Mouse (Mus musculus) MEL (cell line): ENCODE measurements around the gene Spata25.

Source experiments
- CTCF ChIP-seq, 3 experiments: IDR thresholded peaks in 2 of 3; conservative IDR thresholded peaks in 1 of 3; 2 replicates each; pipeline ENCODE4 v1.5.1; 2011 to 2012; ENCODE audit warnings: low read length in 3 of 3, low read depth in 2 of 3, mild to moderate bottlenecking in 2 of 3, improper control_type of control experiment in 1 of 3, inconsistent platforms in 1 of 3, mixed read lengths in 1 of 3, moderate library complexity in 1 of 3; ENCODE audit not compliant: control insufficient read depth in 1 of 3, insufficient read depth in 1 of 3, poor library complexity in 1 of 3, severe bottlenecking in 1 of 3
- EP300 ChIP-seq, 2 experiments: IDR thresholded peaks; 2 replicates each; pipeline ENCODE4 v1.6.1; 2011; ENCODE audit warnings: improper control_type of control experiment in 2 of 2, low read length in 2 of 2, low read depth in 1 of 2, mild to moderate bottlenecking in 1 of 2
- MYC ChIP-seq: IDR thresholded peaks from 2 replicates; pipeline ENCODE4 v1.6.1; 2011; ENCODE audit warnings: low read depth, mild to moderate bottlenecking, low read length, improper control_type of control experiment, moderate library complexity
- NELFE ChIP-seq: IDR thresholded peaks from 2 replicates; pipeline ENCODE4 v1.6.1; 2011; ENCODE audit warnings: low read depth, low read length, improper control_type of control experiment
- NRF1 ChIP-seq: IDR thresholded peaks from 2 replicates; pipeline ENCODE4 v1.6.1; 2014; ENCODE audit warnings: low read depth, mild to moderate bottlenecking, inconsistent platforms, low read length, improper control_type of control experiment, moderate library complexity; ENCODE audit not compliant: poor library complexity, insufficient read depth, severe bottlenecking
- POLR2A ChIP-seq, 2 experiments: IDR thresholded peaks; 2 replicates each; pipeline ENCODE4 v1.6.1; 2011 to 2012; ENCODE audit warnings: low read length in 2 of 2, mild to moderate bottlenecking in 2 of 2, control low read depth in 1 of 2, improper control_type of control experiment in 1 of 2, low read depth in 1 of 2, moderate library complexity in 1 of 2; ENCODE audit not compliant: control insufficient read depth in 1 of 2, insufficient read depth in 1 of 2, poor library complexity in 1 of 2
- POLR2AphosphoS2 ChIP-seq: IDR thresholded peaks from 2 replicates; pipeline ENCODE4 v1.6.1; 2011; ENCODE audit warnings: low read length, improper control_type of control experiment
- RAD21 ChIP-seq: IDR thresholded peaks from 2 replicates; pipeline ENCODE4 v1.6.1; 2011; ENCODE audit warnings: mild to moderate bottlenecking, low read depth, low read length, improper control_type of control experiment
- RCOR1 ChIP-seq: IDR thresholded peaks from 2 replicates; pipeline ENCODE4 v1.6.1; 2012; ENCODE audit warnings: low read depth, mild to moderate bottlenecking, inconsistent platforms, low read length, improper control_type of control experiment
- SIN3A ChIP-seq: IDR thresholded peaks from 2 replicates; pipeline ENCODE4 v1.6.1; 2012; ENCODE audit warnings: low read length, improper control_type of control experiment, inconsistent platforms
- ZNF384 ChIP-seq: IDR thresholded peaks from 2 replicates; pipeline ENCODE4 v1.6.1; 2012; ENCODE audit warnings: low read depth, mild to moderate bottlenecking, inconsistent platforms, low read length, improper control_type of control experiment

DNA sequence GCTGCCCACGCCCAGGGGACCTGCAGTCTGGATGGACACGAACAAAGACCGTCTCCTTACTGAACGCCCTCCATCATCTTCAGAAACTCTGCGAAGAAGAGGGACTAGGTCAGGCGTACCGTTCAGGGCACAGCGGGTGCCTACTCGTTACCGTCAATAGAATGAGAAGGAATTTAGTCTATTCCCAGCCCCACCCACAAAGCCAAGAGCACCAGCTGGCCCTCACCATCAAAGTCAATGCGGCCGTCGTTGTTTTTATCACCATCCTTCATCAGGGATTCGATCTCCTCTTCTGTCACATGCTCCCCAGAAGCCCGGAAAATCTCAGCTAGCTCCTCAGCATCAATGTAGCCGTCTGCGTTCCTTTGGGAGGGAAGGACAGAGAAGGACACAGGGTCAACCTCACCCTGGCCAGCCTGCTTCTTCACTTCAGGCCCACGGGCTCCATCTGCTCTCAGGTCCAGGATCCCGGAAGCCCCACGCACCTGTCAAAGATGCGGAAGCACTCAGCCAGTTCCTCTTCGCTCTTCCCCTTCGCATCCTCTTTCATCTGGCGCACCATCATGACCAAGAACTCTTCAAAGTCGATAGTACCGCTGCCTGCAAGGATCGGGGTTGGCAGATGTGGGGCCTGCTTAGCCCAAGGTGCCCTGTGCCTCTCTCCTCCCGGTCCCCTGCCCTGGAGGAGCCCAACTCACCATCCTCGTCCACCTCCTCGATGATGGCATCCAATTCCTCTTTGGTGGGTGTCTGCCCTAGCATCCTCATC lies 50.9 kb downstream of the Spata25 start:
- TF ChIP-seq ZNF384 (no peak), EP300 (IDR thresholded peaks at IDR 0.05; ENCODE audit: low read depth in 1 of 2, low read length in 2 of 2) (no peak), POLR2A (IDR thresholded peaks at IDR 0.05; ENCODE audit: control insufficient read depth in 1 of 2, insufficient read depth in 1 of 2, low read depth in 1 of 2, low read length in 2 of 2, poor library complexity in 1 of 2) (no peak), CTCF (IDR thresholded peaks at IDR 0.05 in 2 of 3, conservative IDR thresholded peaks at IDR 0.05 in 1 of 3; ENCODE audit: control insufficient read depth in 1 of 3, insufficient read depth in 1 of 3, low read depth in 2 of 3, low read length in 3 of 3, poor library complexity in 1 of 3, severe bottlenecking in 1 of 3) (no peak), NRF1 (no peak), POLR2AphosphoS2 (no peak), SIN3A (no peak), RAD21 (no peak), NELFE (no peak), MYC (no peak), RCOR1 (no peak)
